Mouse (Mus musculus) olfactory bulb, adult 2 months (tissue): ENCODE results near the gene Prune2.

Source experiments
- CTCF ChIP-seq: fragments of 200-500 bp; IDR thresholded peaks from 2 replicates; pipeline ENCODE4 v1.5.1; 2012; ENCODE audit warnings: low read depth, mild to moderate bottlenecking, low read length, moderate library complexity; ENCODE audit not compliant: insufficient read depth
- POLR2A ChIP-seq: fragments of 200-500 bp; IDR thresholded peaks from 2 replicates; pipeline ENCODE4 v1.6.1; 2012; ENCODE audit warnings: mild to moderate bottlenecking, low read depth, low read length, moderate library complexity; ENCODE audit not compliant: insufficient read depth

DNA sequence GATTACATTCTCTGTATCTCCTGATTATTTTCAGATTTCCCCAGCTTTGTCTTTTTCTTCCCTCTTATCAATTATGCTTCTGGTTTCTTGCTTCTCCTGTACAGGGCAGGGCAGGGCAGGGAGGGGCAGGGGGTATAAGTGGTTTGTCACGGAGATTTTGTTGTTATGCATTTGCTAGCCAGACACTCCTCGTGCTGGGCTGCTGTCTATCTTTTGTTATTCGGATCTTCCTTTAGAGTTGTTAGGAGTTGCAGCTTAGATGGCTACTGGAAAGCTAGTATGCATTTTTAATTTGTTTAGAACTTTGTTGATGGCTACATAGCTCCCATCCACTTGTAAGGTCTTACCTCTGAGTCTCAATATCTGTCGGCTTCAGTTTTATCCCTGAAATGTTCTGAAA lies 91.0 kb downstream of the Prune2 start:
- TF ChIP-seq POLR2A (no peak), CTCF (no peak)
